Mouse (Mus musculus) lung, postnatal 0 days (tissue): ENCODE measurements around the gene Cd40. TPM values are rescaled to one million over a fixed set of nuclear protein-coding genes. Genes with fewer than 3 reads are reported as not detected.

ENCODE experiments used
- ATAC-seq: fragments of 200-750 bp; cut with Nextera tagmentation; 2 replicates; pipeline ENCODE4 v1.8.0; 2017; ENCODE audit warnings: moderate library complexity
- DNase-seq: peaks from one replicate; pipeline ENCODE4 v3.0.0-alpha.2; 2016; ENCODE audit warnings: low spot score
- H3K27ac ChIP-seq: fragments of 300-500 bp; sonication (generic); 2 replicates; pipeline ENCODE4 v1.5.1; 2014; ENCODE audit warnings: antibody characterized with exemption, mild to moderate bottlenecking, low read length, mixed read lengths
- H3K27me3 ChIP-seq: fragments of 300-500 bp; sonication (generic); replicated peaks from 2 replicates; pipeline ENCODE4 v1.6.1; 2014; ENCODE audit warnings: low read length, mixed read lengths; ENCODE audit not compliant: insufficient read depth
- H3K36me3 ChIP-seq: fragments of 300-500 bp; sonication (generic); 2 replicates; pipeline ENCODE4 v1.6.1; 2014; ENCODE audit warnings: low read length, mixed read lengths; ENCODE audit not compliant: insufficient read depth
- H3K4me1 ChIP-seq: fragments of 300-500 bp; sonication (generic); 2 replicates; pipeline ENCODE4 v1.6.1; 2014; ENCODE audit warnings: antibody characterized with exemption, low read depth, low read length, mixed read lengths; ENCODE audit not compliant: insufficient read depth
- H3K4me2 ChIP-seq: fragments of 300-500 bp; sonication (generic); replicated peaks from 2 replicates; pipeline ENCODE4 v1.6.1; 2014; ENCODE audit warnings: low read depth, mild to moderate bottlenecking, low read length, moderate library complexity, mixed read lengths
- H3K4me3 ChIP-seq: fragments of 300-500 bp; sonication (generic); 2 replicates; pipeline ENCODE4 v1.5.1; 2014; ENCODE audit warnings: low read depth, low read length
- H3K9ac ChIP-seq: fragments of 300-500 bp; sonication (generic); replicated peaks from 2 replicates; pipeline ENCODE4 v1.6.1; 2014; ENCODE audit warnings: low read depth, mild to moderate bottlenecking
- H3K9me3 ChIP-seq: fragments of 300-500 bp; sonication (generic); 2 replicates; pipeline ENCODE4 v1.6.1; 2016; ENCODE audit warnings: low read length, mixed read lengths
- CTCF ChIP-seq: IDR thresholded peaks from 2 replicates; pipeline ENCODE4 v1.5.1; 2016; ENCODE audit warnings: antibody characterized with exemption, mild to moderate bottlenecking
- EP300 ChIP-seq: IDR thresholded peaks from 2 replicates; pipeline ENCODE4 v1.6.1; 2016; ENCODE audit warnings: antibody characterized with exemption, mild to moderate bottlenecking, control low read depth
- WGBS: fragments of 180-500 bp; shearing (Covaris S2); extraction: QIAGEN DNeasy Blood & Tissue Kit; methylation state at CpG from one replicate; pipeline ENCODE4 v1.1.7; 2014; 5-methylcytosine and 5-hydroxymethylcytosine counted together
- polyA plus RNA-seq: library from polyadenylated mRNA; unstranded; fragments of >200 nt; fragmentation: Nextera tagmentation; extraction: Ambion mirVana; gene quantifications from 2 replicates; pipeline ENCODE4 v1.2.1, GENCODE M21; 2015

The Cd40 gene
- polyA plus RNA-seq, 1 experiment from 2014 or later: 57.9 TPM

DNA sequence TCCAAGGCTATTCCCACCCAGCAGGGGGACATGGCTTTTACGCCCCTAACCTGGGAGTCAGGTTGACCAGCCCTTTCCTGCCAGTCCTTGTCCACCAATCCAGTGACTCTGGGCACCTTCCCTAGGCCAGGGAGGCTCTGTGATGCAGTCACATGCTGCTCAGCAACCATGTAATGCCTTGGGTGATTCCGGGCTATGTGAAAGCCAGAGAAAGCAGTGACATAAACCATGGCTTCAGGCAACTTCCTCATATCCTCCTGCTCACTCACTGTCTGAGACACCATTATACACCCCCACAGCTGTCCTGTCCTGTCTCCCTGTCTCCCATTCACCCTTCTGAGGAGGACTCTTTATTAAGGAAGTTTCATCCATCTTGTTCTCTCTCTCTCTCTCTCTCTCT lies 35.2 kb downstream of the Cd40 start, which contains the start of gene 1700025C18Rik:
Gene 1700025C18Rik, minus strand, starts transcription at position 101 of the 400 bp plus-strand sequence.
- Histone ChIP-seq H3K9ac (no peak within 1 kb of the TSS), H3K27ac (no peak within 1 kb of the TSS), H3K9me3 (no peaks in the 10 kb centered on the region), H3K4me3 (no peak within 1 kb of the TSS), H3K4me2 (no peak within 1 kb of the TSS), H3K27me3 (no peaks in the 10 kb centered on the region), H3K4me1 (no peaks in the 10 kb centered on the region), H3K36me3 (no peaks in the 10 kb centered on the region)
- WGBS: 68% methylated on average over 2 of the region's 2 CpGs
- ATAC-seq (no peak), DNase-seq (no peak)
- TF ChIP-seq EP300: no peak
- no peak for TF ChIP-seq CTCF

GRCm38 (mm10) chr2:165091433-165091965 lies 36.1 kb downstream of the Cd40 start:
- WGBS: 60% methylated on average over 8 of the region's 8 CpGs

GRCm38 (mm10) chr2:165092393-165092792 lies 37.0 kb downstream of the Cd40 start:
- Histone ChIP-seq H3K4me2 (no peak overlapping the region), H3K27me3 (no peaks in the 10 kb centered on the region), H3K4me1 (no peaks in the 10 kb centered on the region), H3K9me3 (no peaks in the 10 kb centered on the region), H3K9ac (no peak overlapping the region), H3K36me3 (no peaks in the 10 kb centered on the region), H3K4me3 (no peak overlapping the region), H3K27ac (no peak overlapping the region)
- WGBS: 82% methylated on average over 7 of the region's 7 CpGs
- DNase-seq (no peak), ATAC-seq (no peak)
- no peak for TF ChIP-seq EP300
- no peak for TF ChIP-seq CTCF

More at GRCm38 (mm10) chr2:165091433-165091965, 36.1 kb downstream of the Cd40 start:
- no peaks in the 10 kb centered on the region for H3K36me3 ChIP-seq
- no peaks in the 10 kb centered on the region for H3K9me3 ChIP-seq
- no peak overlapping the region for H3K4me3 ChIP-seq
- no peak for DNase-seq
- no peak overlapping the region for H3K27ac ChIP-seq
- H3K9ac ChIP-seq: no peak overlapping the region
- no peak for TF ChIP-seq CTCF
- TF ChIP-seq EP300: no peak
- ATAC-seq: no peak
- H3K27me3 ChIP-seq: no peaks in the 10 kb centered on the region
- no peak overlapping the region for H3K4me2 ChIP-seq
- H3K4me1 ChIP-seq: no peaks in the 10 kb centered on the region

DNA sequence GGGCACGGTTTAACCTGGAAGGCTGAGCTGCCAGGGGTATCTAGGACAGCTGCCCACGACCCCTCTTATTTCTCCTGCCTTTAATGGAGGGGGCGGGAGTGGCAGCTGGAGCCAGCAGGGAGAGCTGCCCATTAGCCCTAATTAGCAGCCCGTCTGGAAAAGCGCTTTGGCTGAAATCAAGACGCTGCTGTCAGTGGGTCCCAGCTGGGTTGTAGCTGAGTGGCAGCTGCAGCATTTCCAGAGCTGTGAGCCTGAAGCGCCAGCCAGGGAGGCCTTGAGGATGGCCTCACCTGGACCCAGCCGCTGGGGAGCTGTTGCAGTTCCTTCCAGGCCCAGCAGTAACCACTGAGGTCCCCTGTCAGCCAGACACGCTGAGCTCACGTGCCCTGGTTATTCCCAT lies 40.9 kb downstream of the Cd40 start:
- Histone ChIP-seq H3K4me2 (no peak overlapping the region), H3K4me1 (no peaks in the 10 kb centered on the region), H3K27me3 (0 out of 2 replicates have a peak, but pooled peaks cover 9% of the 10 kb centered on the region), H3K9me3 (no peaks in the 10 kb centered on the region), H3K27ac (no peak overlapping the region), H3K9ac (no peak overlapping the region), H3K36me3 (no peaks in the 10 kb centered on the region), H3K4me3 (no peak overlapping the region)
- 24% methylated on average over 10 of the region's 10 CpGs for WGBS
- no peak for ATAC-seq
- TF ChIP-seq CTCF (no peak), EP300 (no peak)
- no peak for DNase-seq

DNA sequence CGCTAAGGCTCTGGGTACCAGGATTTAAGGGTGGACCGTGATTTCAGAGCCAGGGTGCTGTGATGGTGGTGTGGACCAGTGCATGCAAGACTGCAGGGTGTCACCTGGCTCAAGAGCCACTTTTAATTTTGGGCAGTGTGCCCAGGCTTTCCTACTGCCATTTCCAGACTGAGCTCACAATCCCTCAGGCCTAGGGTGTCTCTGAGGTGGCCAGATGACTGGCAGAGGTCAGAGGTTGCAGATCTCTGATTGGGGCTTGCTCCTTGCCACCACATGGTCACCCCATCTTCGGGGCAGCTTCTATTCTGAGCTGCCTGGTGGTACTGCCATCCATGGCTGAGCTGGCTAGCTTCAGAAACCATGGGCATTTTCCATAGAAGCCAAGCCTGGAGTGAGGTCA lies 43.4 kb downstream of the Cd40 start:
- TF ChIP-seq CTCF (no peak), EP300 (no peak)
- ATAC-seq (no peak), DNase-seq (no peak)
- H3K36me3 ChIP-seq: no peaks in the 10 kb centered on the region
- H3K4me3 ChIP-seq: no peak overlapping the region
- H3K4me1 ChIP-seq: no peaks in the 10 kb centered on the region
- H3K9me3 ChIP-seq: no peaks in the 10 kb centered on the region
- 0 out of 2 replicates have a peak, but pooled peaks cover 9% of the 10 kb centered on the region for H3K27me3 ChIP-seq
- no peak overlapping the region for H3K9ac ChIP-seq
- no peak overlapping the region for H3K4me2 ChIP-seq
- WGBS: 72% methylated on average over 3 of the region's 3 CpGs
- no peak overlapping the region for H3K27ac ChIP-seq

DNA sequence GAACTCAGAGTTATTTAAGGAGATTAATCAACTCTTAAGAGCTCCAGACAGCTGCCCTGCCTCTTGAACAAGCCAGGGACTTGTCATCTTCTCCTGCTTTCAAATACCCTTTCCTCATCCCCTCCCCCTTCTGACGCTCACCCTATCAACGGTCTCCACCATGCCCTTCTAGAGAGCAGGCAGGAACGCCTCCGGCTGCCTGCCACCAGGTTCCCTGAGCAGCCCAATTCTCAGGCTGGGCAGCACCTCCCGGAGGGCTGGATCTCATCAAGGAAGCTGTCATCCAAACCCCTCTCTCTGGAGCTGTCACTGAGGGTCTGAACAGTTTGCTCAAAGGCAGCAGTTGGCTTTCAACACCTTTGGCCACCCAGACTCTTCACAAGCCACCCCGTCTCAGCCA lies 45.3 kb downstream of the Cd40 start:
- 5% methylated on average over 6 of the region's 6 CpGs for WGBS
- Histone ChIP-seq H3K4me3 (no peak overlapping the region), H3K9me3 (no peaks in the 10 kb centered on the region), H3K4me1 (no peaks in the 10 kb centered on the region), H3K27me3 (peaks cover 12% of the 10 kb centered on the region), H3K27ac (no peak overlapping the region), H3K36me3 (no peaks in the 10 kb centered on the region), H3K4me2 (no peak overlapping the region), H3K9ac (no peak overlapping the region)
- ATAC-seq: no peak
- DNase-seq: no peak
- no peak for TF ChIP-seq CTCF
- TF ChIP-seq EP300: no peak

- Histone ChIP-seq H3K4me2 (no peak overlapping the region), H3K9me3 (no peaks in the 10 kb centered on the region), H3K4me3 (no peak overlapping the region), H3K27ac (no peak overlapping the region), H3K4me1 (no peaks in the 10 kb centered on the region), H3K27me3 (peaks cover 13% of the 10 kb centered on the region), H3K36me3 (no peaks in the 10 kb centered on the region), H3K9ac (no peak overlapping the region)
- DNase-seq: no peak
- ATAC-seq: no peak
- TF ChIP-seq CTCF (no peak), EP300 (no peak)
- WGBS: 62% methylated on average over 3 of the region's 3 CpGs
These were observed 47.5 kb downstream of the Cd40 start for GRCm38 (mm10) chr2:165102920-165103319.
